Mouse (Mus musculus) megakaryocyte, embryonic 14.5 days (primary cell): ENCODE results near the gene Uba1. TPM values are rescaled to one million over a fixed set of nuclear protein-coding genes. Genes with fewer than 3 reads are reported as not detected.
A peak's percentile ranks its signal among the peaks of the same experiment; 100 is the strongest.
"Not testable (repeated sequence)": the region's sequence is repeated elsewhere in the genome, so short reads cannot be mapped to it uniquely, and the experiment has no call there.

Experiments
- H3K27me3 ChIP-seq: replicated peaks from 2 replicates; pipeline ENCODE3; 2012; ENCODE audit warnings: inconsistent platforms
- H3K36me3 ChIP-seq: replicated peaks from 2 replicates; pipeline ENCODE3; 2012; ENCODE audit warnings: low read length, inconsistent platforms, mixed read lengths
- H3K4me1 ChIP-seq: 2 replicates; pipeline ENCODE4 v1.6.1; 2012; ENCODE audit warnings: inconsistent platforms
- H3K4me3 ChIP-seq: replicated peaks from 2 replicates; pipeline ENCODE3; 2012; ENCODE audit warnings: moderate library complexity, mild to moderate bottlenecking, inconsistent platforms
- H3K9me3 ChIP-seq: 2 replicates; pipeline ENCODE4 v1.6.1; 2012; ENCODE audit warnings: inconsistent platforms
- FLI1 ChIP-seq: IDR thresholded peaks from 2 replicates; pipeline ENCODE4 v1.6.1; 2012; ENCODE audit warnings: low read length, inconsistent platforms, mixed read lengths
- GATA1 ChIP-seq: IDR thresholded peaks from 3 replicates; pipeline ENCODE4 v1.6.1; 2012; ENCODE audit warnings: mixed read lengths, low read length, inconsistent platforms, borderline replicate concordance
- polyA plus RNA-seq: library from polyadenylated mRNA; stranded (reverse); fragments of >175 nt; gene quantifications from 2 replicates; pipeline ENCODE4 v1.2.3, GENCODE M21; 2012; ENCODE audit warnings: low replicate concordance; ENCODE audit not compliant: insufficient read depth

Gene Uba1
- polyA plus RNA-seq, 1 experiment, result 202 TPM

DNA sequence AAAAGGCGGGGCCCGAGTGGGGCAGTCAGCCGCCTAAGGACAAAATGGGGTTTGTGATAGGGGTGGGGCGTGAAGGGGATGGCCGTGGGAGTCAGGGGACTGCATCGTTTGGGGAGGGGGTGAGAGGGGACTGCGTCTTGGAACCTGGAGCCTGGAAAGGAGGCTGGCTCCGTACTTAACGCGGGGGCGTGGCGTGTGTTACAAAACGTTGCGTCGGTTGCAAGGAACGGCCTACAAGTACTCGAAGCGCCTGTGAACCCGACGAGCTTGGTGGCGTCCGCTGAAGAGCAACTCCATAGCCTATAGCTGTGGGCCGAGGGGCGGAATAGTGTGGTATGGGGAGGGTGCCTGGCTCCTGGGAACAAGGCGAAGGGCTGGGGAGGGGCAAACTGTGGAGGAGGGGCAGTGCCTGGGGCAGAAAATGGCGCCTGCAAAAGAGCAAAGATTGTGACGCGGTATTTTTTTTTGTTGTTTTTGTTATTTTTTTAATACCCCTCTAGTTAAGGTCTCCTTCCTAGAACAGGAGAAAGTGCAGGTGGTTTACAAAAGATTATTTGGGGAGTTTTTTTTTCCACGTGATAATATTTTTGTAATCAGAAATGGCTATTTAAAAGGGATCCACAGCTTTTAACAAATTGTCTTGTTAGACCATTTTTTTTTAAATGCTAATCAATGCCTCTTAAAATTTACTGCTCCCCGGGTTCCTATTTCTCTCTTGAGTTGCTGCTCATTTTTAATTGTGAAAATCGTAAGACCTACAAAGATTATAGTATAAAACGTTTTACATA lies 46.4 kb downstream of the Uba1 start:
- Histone ChIP-seq H3K4me3 (peak overlapping the region; percentile 93), H3K4me1 (peaks cover 13% of the 10 kb centered on the region; the same call in 1 of the 2 replicates), H3K27me3 (no peaks in the 10 kb centered on the region), H3K36me3 (peaks cover 9% of the 10 kb centered on the region), H3K9me3 (no peaks in the 10 kb centered on the region)
- no peak for TF ChIP-seq FLI1
- TF ChIP-seq GATA1, result no peak

DNA sequence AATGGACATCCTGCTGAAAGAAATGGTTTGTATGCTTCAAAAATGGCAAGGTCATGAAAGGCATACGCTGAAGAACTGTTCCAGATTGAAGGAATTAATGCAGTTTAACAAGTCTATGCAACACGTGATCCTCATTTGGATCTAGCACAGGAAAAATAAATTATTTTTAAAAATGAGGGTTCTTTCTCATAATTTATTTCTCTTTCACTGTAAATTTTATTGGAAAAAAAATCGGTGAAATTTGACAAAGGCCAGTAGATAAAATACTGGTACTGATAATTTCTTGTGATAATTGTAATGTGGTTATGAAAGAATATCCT lies 46.9 kb downstream of the Uba1 start:
- Histone ChIP-seq H3K4me3 (peak overlapping the region; percentile 93), H3K36me3 (peaks cover 5% of the 10 kb centered on the region), H3K4me1 (peaks cover 13% of the 10 kb centered on the region; the same call in 1 of the 2 replicates), H3K27me3 (no peaks in the 10 kb centered on the region), H3K9me3 (no peaks in the 10 kb centered on the region)
- no peak for TF ChIP-seq GATA1
- TF ChIP-seq FLI1, result no peak

DNA sequence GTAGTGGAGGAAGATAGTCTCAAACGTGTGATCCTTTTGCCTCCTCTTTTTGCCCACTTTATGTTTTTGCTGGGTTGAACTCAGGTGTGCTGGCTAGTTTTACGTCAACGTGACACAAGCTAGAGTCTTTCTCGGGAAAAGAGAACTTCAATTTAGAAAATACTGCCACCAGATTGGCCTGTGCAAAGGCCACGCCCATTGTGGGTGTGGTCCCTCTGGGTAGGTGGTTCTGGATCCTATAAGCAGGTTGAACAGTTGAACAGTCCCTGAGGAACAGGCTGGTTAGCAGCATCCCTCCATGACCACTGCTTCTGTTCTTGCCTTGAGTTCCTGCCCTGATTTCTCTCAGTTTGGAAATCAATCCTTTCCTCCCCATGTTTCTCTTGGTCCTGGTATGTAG lies 70.6 kb downstream of the Uba1 start:
- no peaks in the 10 kb centered on the region for H3K4me1 ChIP-seq
- H3K4me3 ChIP-seq, result no peak overlapping the region
- H3K9me3 ChIP-seq, result no peaks in the 10 kb centered on the region
- TF ChIP-seq GATA1 (no peak), FLI1 (no peak)
- H3K36me3 ChIP-seq, result no peaks in the 10 kb centered on the region
- H3K27me3 ChIP-seq, result no peaks in the 10 kb centered on the region

DNA sequence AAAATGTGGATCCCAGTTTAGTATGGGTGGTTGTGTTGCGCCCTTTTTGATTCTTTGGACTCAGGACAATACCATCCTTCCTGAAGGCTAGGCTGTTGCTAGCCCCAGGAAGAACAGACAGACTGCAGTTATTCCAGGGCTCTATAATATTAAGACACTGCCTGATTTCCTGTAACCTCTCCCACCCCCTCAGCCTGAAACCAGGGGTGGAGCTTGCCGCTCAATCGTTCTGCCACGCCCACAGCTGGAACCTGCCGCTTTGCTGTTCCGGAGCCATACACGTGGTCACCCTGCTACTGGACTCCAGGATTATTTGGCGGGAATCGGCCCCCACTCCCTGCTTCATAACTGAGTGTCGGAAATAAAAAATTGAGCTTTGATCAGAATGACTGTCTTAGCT lies 71.9 kb downstream of the Uba1 start:
- H3K9me3 ChIP-seq, H3K27me3 ChIP-seq, H3K36me3 ChIP-seq, H3K4me3 ChIP-seq, H3K4me1 ChIP-seq: not testable (repeated sequence)

Other genes starting within 250 kb of the Uba1 start
- gene Jade3, start 232.6 kb upstream of the Uba1 start, polyA plus RNA-seq, result 0.26 TPM in 1 of 2 replicates, not detected in the other
- not detected in 2 replicates for gene Rgn, start 108.5 kb upstream of the Uba1 start, polyA plus RNA-seq
- gene Rbm10, start 40.8 kb upstream of the Uba1 start, polyA plus RNA-seq, result 27.9 and 40.8 TPM in 2 replicates
- 96.9 and 607 TPM in 2 replicates for gene Ndufb11, start 40.7 kb upstream of the Uba1 start, polyA plus RNA-seq
- 64.1 and 119 TPM in 2 replicates for gene Cdk16, start 29.6 kb downstream of the Uba1 start, polyA plus RNA-seq
- gene Usp11, start 45.6 kb downstream of the Uba1 start, polyA plus RNA-seq, result 0.54 and 2.2 TPM in 2 replicates
- gene Araf, start 139.5 kb downstream of the Uba1 start, polyA plus RNA-seq, result 9.4 and 43.5 TPM in 2 replicates
- not detected in 2 replicates for gene Timp1, start 211.8 kb downstream of the Uba1 start, polyA plus RNA-seq